Mouse (Mus musculus) limb, embryonic 14.5 days (tissue): ENCODE results near the gene Rpl36a. TPM values are rescaled to one million over a fixed set of nuclear protein-coding genes. Genes with fewer than 3 reads are reported as not detected.
"Not testable (repeated sequence)": the region's sequence is repeated elsewhere in the genome, so short reads cannot be mapped to it uniquely, and the experiment has no call there.

Experiments used
- ATAC-seq: fragments of 200-750 bp; cut with Nextera tagmentation; 2 replicates; pipeline ENCODE4 v1.8.0; 2017; ENCODE audit warnings: low read depth, moderate number of reproducible peaks, moderate TSS enrichment; ENCODE audit not compliant: low FRiP score
- DNase-seq: peaks from one replicate; pipeline ENCODE4 v3.0.0-alpha.2; 2015; ENCODE audit warnings: low spot score
- H3K27ac ChIP-seq: fragments of 300-500 bp; sonication (generic); replicated peaks from 2 replicates; pipeline ENCODE4 v1.5.1; 2014; ENCODE audit warnings: low read depth, mild to moderate bottlenecking, low read length, moderate library complexity, mixed read lengths
- H3K27me3 ChIP-seq: fragments of 300-500 bp; sonication (generic); 2 replicates; pipeline ENCODE4 v1.6.1; 2014; ENCODE audit warnings: low read length, mixed read lengths; ENCODE audit not compliant: control insufficient read depth, insufficient read depth
- H3K36me3 ChIP-seq: fragments of 300-500 bp; sonication (generic); 2 replicates; pipeline ENCODE4 v1.6.1; 2014; ENCODE audit warnings: mild to moderate bottlenecking, low read length, moderate library complexity, mixed read lengths; ENCODE audit not compliant: control insufficient read depth, insufficient read depth
- H3K4me1 ChIP-seq: fragments of 300-500 bp; sonication (generic); 2 replicates; pipeline ENCODE4 v1.6.1; 2014; ENCODE audit warnings: antibody characterized with exemption, low read length, mixed read lengths; ENCODE audit not compliant: control insufficient read depth, insufficient read depth
- H3K4me2 ChIP-seq: fragments of 300-500 bp; sonication (generic); replicated peaks from 2 replicates; pipeline ENCODE4 v1.6.1; 2014; ENCODE audit warnings: low read depth, mild to moderate bottlenecking, low read length, moderate library complexity; ENCODE audit not compliant: severe bottlenecking
- H3K4me3 ChIP-seq: fragments of 300-500 bp; sonication (generic); replicated peaks from 2 replicates; pipeline ENCODE4 v1.5.1; 2014; ENCODE audit warnings: low read length
- H3K9ac ChIP-seq: fragments of 300-500 bp; sonication (generic); 2 replicates; pipeline ENCODE4 v1.6.1; 2014; ENCODE audit warnings: mild to moderate bottlenecking, low read depth, low read length, moderate library complexity; ENCODE audit not compliant: severe bottlenecking
- H3K9me3 ChIP-seq: fragments of 300-500 bp; sonication (generic); 2 replicates; pipeline ENCODE4 v1.6.1; 2016; ENCODE audit warnings: low read length; ENCODE audit not compliant: control insufficient read depth
- POLR2A ChIP-seq: fragments of 200-500 bp; IDR thresholded peaks from 2 replicates; pipeline ENCODE4 v1.8.0; 2012; ENCODE audit warnings: inconsistent platforms, mild to moderate bottlenecking, moderate library complexity, borderline replicate concordance; ENCODE audit not compliant: insufficient read depth, insufficient read length; ENCODE audit errors: extremely low read depth
- WGBS: fragments of 180-500 bp; shearing (Covaris S2); extraction: QIAGEN DNeasy Blood & Tissue Kit; methylation state at CpG from one replicate; pipeline ENCODE4 v1.1.7; 2014; 5-methylcytosine and 5-hydroxymethylcytosine counted together
- polyA plus RNA-seq, 2 experiments: library from polyadenylated mRNA; depleted of rRNA in 1 of 2; stranded (reverse) in 1 of 2; unstranded in 1 of 2; fragments of >200 nt; fragmentation: Nextera tagmentation in 1 of 2; extraction: Ambion mirVana in 1 of 2; gene quantifications; 2 replicates each; pipeline versions ENCODE4 v1.2.1 to v1.2.3; 2012 to 2014

The Rpl36a gene
- polyA plus RNA-seq (2012; rRNA removed) = 891 and 1,926 TPM in 2 replicates
- polyA plus RNA-seq (2014; fragmentation: Nextera tagmentation; extraction: Ambion mirVana) = 471 and 533 TPM in 2 replicates

DNA sequence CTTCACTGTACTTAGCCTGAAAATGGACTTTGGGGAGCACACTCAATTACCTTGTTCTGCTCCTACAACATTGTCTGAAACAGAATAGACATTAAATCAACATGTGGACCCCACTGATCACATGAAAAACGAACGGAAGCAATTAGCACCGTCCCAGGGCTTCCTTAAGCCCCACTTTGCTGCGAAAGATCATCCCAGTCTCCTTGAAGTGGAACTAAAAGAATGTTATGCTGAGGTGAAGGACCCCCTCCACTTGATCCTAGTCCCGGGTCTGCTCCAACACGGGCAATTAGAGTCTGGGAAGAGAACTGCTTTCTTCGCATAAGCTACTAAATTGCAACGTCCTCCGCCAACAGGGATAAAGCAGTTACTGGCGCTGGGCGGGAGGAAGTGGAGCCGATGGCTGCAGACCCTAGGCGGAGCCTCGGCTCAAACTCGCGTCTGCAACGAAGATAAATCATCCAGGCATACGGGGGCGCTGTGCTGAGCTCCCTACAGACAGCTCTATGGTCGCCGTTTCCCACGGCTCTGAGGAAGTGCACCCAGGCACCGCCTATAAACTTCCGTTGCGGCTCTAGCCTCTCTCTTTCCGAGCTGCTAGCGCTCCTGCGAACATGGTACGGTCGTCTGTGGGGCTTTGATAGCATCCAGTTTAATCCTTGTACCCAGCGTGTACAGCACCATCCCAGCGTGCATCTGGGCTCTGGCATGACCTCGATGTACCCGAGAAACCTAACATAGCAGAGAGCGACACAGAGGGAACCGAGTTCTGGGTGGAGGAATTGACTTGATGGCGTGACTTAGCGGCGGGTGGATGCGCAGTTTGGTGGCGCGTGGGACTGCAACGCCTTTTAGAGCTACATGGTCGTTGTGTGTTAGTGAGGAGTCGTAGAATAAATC lies at the start of gene Rpl36a:
Gene Rpl36a (plus strand): TSS at position 552 of the 900 bp plus-strand sequence.
- H3K4me2 ChIP-seq = peak within 1 kb of the TSS; percentile 58
- DNase-seq = peak; percentile 95
- H3K4me3 ChIP-seq = peak within 1 kb of the TSS; percentile 48
- H3K36me3 ChIP-seq = peaks cover 9% of the 10 kb centered on the region; the same call in 1 of the 2 replicates
- peak; percentile 93; the same call in 1 of the 2 replicates for TF ChIP-seq POLR2A
- H3K9me3 ChIP-seq = no peaks in the 10 kb centered on the region
- H3K27ac ChIP-seq = peak within 1 kb of the TSS; percentile 86
- H3K27me3 ChIP-seq = no peaks in the 10 kb centered on the region
- ATAC-seq = peak; percentile 97
- no peaks in the 10 kb centered on the region for H3K4me1 ChIP-seq
- H3K9ac ChIP-seq = peak within 1 kb of the TSS; percentile 70
- 19% methylated on average over 45 of the region's 45 CpGs for WGBS

DNA sequence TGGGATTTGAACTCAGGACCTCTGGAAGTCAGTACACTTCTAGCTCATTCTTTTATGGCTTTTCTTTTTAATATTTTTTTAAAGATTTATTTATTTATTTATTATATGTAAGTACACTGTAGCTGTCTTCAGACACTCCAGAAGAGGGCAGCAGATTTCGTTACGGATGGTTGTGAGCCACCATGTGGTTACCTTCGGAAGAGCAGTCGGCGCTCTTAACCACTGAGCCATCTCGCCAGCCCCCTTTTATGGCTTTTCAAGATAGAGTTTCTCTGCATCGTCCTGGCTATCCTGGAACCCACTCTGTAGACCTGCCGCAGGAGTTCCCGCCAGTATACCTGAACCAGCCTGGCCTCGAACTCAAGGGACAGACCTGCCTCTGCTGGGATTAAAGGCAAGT lies 45.7 kb upstream of the Rpl36a start:
- not testable (repeated sequence) for H3K27ac ChIP-seq, H3K36me3 ChIP-seq, H3K4me3 ChIP-seq, H3K4me1 ChIP-seq, H3K4me2 ChIP-seq, H3K9me3 ChIP-seq, DNase-seq, H3K9ac ChIP-seq, H3K27me3 ChIP-seq, ATAC-seq
- 87% methylated on average over 10 of the region's 10 CpGs for WGBS

DNA sequence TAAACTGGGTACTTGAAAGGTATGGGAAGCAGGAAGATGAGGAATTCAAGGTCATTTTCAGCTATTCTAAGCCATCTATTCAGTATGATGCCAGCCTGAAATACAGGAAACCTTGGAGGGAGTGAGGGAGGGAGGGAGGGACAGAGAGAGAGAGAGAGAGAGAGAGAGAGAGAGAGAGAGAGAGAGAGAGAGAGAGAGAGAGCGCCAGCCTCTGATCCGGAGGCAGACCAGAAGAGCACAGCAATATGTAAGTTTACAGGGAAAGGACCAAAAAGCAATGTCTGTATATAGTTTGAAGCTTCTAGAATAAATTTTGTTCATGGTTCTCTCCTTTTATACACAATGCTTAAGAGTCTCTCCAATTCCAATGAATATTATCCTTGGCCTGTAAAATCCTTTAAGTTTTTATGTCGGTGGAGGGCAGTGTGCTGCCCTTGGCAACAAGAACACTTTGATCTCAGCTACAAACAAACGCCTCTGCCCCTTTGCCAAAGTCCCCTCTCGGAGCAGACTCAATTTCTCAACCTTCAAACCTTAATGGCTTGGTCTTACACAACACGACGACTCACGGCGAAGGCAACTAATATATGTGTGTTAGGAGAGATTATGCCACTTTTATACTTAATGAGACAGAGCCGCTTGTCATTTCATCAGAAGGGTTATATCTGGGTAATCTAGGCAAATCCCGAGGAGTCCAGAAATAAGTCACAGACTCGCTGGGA lies 44.9 kb upstream of the Rpl36a start:
- TF ChIP-seq POLR2A = no peak
- no peak for DNase-seq
- H3K27me3 ChIP-seq = no peaks in the 10 kb centered on the region
- no peaks in the 10 kb centered on the region for H3K9me3 ChIP-seq
- H3K36me3 ChIP-seq = no peaks in the 10 kb centered on the region
- H3K27ac ChIP-seq = 0 out of 2 replicates have a peak overlapping the region, but pooled peaks have one; percentile 13
- ATAC-seq = no peak
- H3K4me3 ChIP-seq = peak overlapping the region; percentile 47
- WGBS = 29% methylated on average over 12 of the region's 12 CpGs
- no peaks in the 10 kb centered on the region for H3K4me1 ChIP-seq
- H3K9ac ChIP-seq = peak overlapping the region; percentile 58
- peak overlapping the region; percentile 52 for H3K4me2 ChIP-seq

DNA sequence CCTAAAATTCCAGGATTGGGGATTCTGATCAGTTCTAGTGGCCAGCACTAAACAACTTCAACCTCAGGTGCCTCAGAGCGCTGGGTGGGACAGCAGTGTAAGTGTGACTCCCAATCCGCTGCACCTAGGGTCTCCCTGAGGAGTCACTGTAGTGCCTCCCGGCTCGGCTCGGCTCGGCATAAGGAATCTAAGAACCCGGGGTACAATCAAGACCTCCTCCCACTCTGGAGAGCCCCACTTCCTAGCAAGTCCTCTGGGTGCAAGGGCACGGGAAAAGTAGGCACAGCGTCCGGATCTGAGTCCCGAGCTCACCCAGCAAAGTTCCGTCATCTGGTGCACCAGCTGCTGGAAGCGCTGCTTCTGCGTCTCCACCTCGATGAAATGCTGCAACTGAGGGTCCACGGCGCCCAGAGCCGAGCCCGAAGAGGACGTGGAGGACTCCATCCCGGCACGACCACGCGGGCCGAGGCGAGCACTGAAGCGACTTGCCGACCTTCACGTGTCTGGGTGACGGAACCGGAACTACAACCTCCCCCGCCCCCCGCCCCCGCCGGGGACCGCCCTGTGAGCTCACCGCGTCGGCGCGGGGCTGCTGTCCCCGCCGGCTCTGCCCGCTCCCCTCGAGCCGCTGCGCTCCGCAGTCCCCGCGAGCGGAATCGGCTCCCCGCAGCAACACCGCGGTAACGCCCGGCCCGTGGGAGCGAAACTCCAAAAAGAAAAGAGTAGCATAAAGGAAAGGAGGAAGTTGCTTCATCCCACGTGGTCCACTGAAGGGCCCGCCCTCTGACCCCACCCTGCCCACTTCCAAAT lies 44.1 kb upstream of the Rpl36a start, which contains the start of gene Timm8a1:
Gene Timm8a1 (minus strand): TSS at position 721 of the 810 bp plus-strand sequence.
- DNase-seq = peak; percentile 52
- no peaks in the 10 kb centered on the region for H3K36me3 ChIP-seq
- peak; percentile 93 for ATAC-seq
- H3K9me3 ChIP-seq = no peaks in the 10 kb centered on the region
- no peak for TF ChIP-seq POLR2A
- no peaks in the 10 kb centered on the region for H3K4me1 ChIP-seq
- H3K4me3 ChIP-seq = peak within 1 kb of the TSS; percentile 47
- peak within 1 kb of the TSS; percentile 52 for H3K4me2 ChIP-seq
- 9% methylated on average over 24 of the region's 61 CpGs for WGBS
- no peaks in the 10 kb centered on the region for H3K27me3 ChIP-seq
- H3K27ac ChIP-seq = peak within 1 kb of the TSS; percentile 83
- H3K9ac ChIP-seq = peak within 1 kb of the TSS; percentile 58
